Mouse (Mus musculus) kidney, embryonic 14.5 days (tissue): ENCODE data around the gene Ndufs3. TPM values are rescaled to one million over a fixed set of nuclear protein-coding genes. Genes with fewer than 3 reads are reported as not detected.
A peak's percentile ranks its signal among the peaks of the same experiment; 100 is the strongest.
"Not testable (repeated sequence)": the region's sequence is repeated elsewhere in the genome, so short reads cannot be mapped to it uniquely, and the experiment has no call there.

ENCODE experiments used
- ATAC-seq: fragments of 200-750 bp; cut with Nextera tagmentation; 2 replicates; pipeline ENCODE4 v1.8.0; 2017; ENCODE audit warnings: moderate number of reproducible peaks, mild to moderate bottlenecking, moderate TSS enrichment, moderate library complexity; ENCODE audit not compliant: low FRiP score, low TSS enrichment
- H3K27ac ChIP-seq: fragments of 300-500 bp; sonication (generic); 2 replicates; pipeline ENCODE4 v1.5.1; 2014; ENCODE audit warnings: low read depth, mild to moderate bottlenecking, low read length, moderate library complexity, mixed read lengths
- H3K27me3 ChIP-seq: fragments of 300-500 bp; sonication (generic); 2 replicates; pipeline ENCODE4 v1.6.1; 2014; ENCODE audit warnings: mild to moderate bottlenecking, low read length; ENCODE audit not compliant: control insufficient read depth, insufficient read depth
- H3K36me3 ChIP-seq: fragments of 300-500 bp; sonication (generic); 2 replicates; pipeline ENCODE4 v1.6.1; 2014; ENCODE audit warnings: low read length, mixed read lengths; ENCODE audit not compliant: control insufficient read depth, insufficient read depth
- H3K4me1 ChIP-seq: fragments of 300-500 bp; sonication (generic); 2 replicates; pipeline ENCODE4 v1.6.1; 2014; ENCODE audit warnings: low read length, mixed read lengths; ENCODE audit not compliant: control insufficient read depth, insufficient read depth
- H3K4me2 ChIP-seq: fragments of 300-500 bp; sonication (generic); replicated peaks from 2 replicates; pipeline ENCODE4 v1.6.1; 2014; ENCODE audit warnings: low read depth, mild to moderate bottlenecking, low read length
- H3K4me3 ChIP-seq: fragments of 300-500 bp; sonication (generic); 2 replicates; pipeline ENCODE4 v1.5.1; 2014; ENCODE audit warnings: mild to moderate bottlenecking, low read length
- H3K9ac ChIP-seq: fragments of 300-500 bp; sonication (generic); 2 replicates; pipeline ENCODE4 v1.6.1; 2014; ENCODE audit warnings: low read depth, mild to moderate bottlenecking, low read length, moderate library complexity
- H3K9me3 ChIP-seq: fragments of 300-500 bp; sonication (generic); 2 replicates; pipeline ENCODE4 v1.6.1; 2016; ENCODE audit warnings: low read length; ENCODE audit not compliant: control insufficient read depth
- WGBS: fragments of 180-500 bp; shearing (Covaris S2); extraction: QIAGEN DNeasy Blood & Tissue Kit; methylation state at CpG from one replicate; pipeline ENCODE4 v1.1.7; 2014; 5-methylcytosine and 5-hydroxymethylcytosine counted together
- polyA plus RNA-seq: library from polyadenylated mRNA; unstranded; fragments of >200 nt; fragmentation: Nextera tagmentation; extraction: Ambion mirVana; gene quantifications from 2 replicates; pipeline ENCODE4 v1.2.1, GENCODE M21; 2014

Gene Ndufs3
- polyA plus RNA-seq, 1 experiment from 2014 or later = 233 TPM

DNA sequence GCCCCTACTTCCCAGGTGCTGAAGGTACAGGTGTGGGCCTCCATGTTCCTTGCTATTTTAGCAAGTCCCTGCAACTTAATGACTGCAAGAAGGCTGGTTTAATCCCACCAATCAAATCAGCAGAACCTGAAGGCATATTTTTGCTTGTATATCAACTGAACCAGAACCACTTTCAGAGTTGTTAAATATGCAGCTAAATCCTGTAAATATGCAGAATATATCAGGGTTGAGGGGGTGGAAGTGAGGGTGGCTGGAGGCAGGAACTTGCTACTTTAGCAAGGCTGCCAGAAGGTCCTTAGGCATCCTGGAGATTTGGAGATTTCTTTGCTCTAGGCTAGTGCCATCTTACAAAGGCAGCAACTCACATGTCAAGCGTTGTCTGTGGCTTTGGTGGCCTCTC, 10.9 kb upstream of the Ndufs3 start:
- no peak for ATAC-seq
- 0 out of 2 replicates have a peak overlapping the region, but pooled peaks have one; percentile 87 for H3K4me2 ChIP-seq

DNA sequence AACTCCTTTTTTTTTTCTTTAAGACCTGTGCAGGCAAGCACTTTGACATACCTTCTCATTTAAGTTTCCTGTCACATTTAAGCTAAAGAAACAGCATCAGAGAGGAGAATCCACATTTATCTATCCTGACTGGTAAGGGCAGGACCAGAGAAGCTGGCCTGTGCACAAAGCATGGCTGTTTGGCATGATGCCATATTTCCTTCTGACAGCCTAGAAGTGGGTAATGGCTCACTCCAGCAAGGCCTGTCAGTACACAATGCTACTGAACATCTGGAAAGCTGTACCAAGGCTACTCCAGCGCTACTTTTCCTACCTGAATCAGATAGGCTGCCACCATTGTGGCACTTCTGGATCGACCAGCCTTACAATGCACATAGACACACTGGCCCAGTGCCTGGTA, 9.0 kb upstream of the Ndufs3 start:
- no peaks in the 10 kb centered on the region for H3K27me3 ChIP-seq
- 83% methylated on average over 2 of the region's 2 CpGs for WGBS
- peaks cover 53% of the 10 kb centered on the region for H3K36me3 ChIP-seq

More for the DNA sequence above, 10.9 kb upstream of the Ndufs3 start:
- H3K4me1 ChIP-seq = peaks cover 15% of the 10 kb centered on the region
- no peaks in the 10 kb centered on the region for H3K27me3 ChIP-seq
- 77% methylated on average over 1 of the region's 1 CpGs for WGBS
- H3K4me3 ChIP-seq = no peak overlapping the region; the same call in 1 of the 2 replicates
- no peak overlapping the region for H3K27ac ChIP-seq
- peak overlapping the region; percentile 23; the same call in 1 of the 2 replicates for H3K9ac ChIP-seq
- no peaks in the 10 kb centered on the region for H3K9me3 ChIP-seq
- peaks cover 35% of the 10 kb centered on the region for H3K36me3 ChIP-seq

DNA sequence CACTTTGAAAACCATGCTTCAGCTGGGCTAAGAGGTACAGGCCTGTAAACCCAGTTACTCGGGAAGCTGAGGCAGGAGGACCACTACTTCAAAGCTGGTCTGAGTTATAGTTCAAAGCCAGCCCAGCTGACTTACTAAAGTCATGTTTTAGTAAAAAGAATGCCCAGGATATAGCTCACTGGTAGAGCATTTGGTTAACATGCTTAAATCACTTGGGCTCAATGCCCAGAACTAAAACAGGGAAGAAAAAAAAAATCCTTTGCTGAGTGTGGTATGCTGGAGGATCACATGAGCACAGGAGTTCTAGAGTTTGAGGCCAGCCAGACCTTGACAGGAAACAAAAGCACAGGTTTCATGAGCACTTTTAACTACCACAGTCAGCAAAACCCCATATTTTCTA, 7.0 kb upstream of the Ndufs3 start:
- H3K9me3 ChIP-seq = no peaks in the 10 kb centered on the region
- no peak overlapping the region for H3K27ac ChIP-seq
- 83% methylated on average over 1 of the region's 1 CpGs for WGBS
- H3K36me3 ChIP-seq = peaks cover 72% of the 10 kb centered on the region
- no peak overlapping the region for H3K9ac ChIP-seq
- no peak overlapping the region for H3K4me3 ChIP-seq
- ATAC-seq = no peak
- no peaks in the 10 kb centered on the region for H3K27me3 ChIP-seq
- no peak overlapping the region for H3K4me2 ChIP-seq
- H3K4me1 ChIP-seq = peaks cover 12% of the 10 kb centered on the region

More for the DNA sequence above, 9.0 kb upstream of the Ndufs3 start:
- Histone ChIP-seq H3K9me3 (no peaks in the 10 kb centered on the region), H3K27ac (no peak overlapping the region), H3K9ac (no peak overlapping the region), H3K4me1 (peaks cover 15% of the 10 kb centered on the region), H3K4me3 (no peak overlapping the region), H3K4me2 (no peak overlapping the region)
- ATAC-seq = no peak

DNA sequence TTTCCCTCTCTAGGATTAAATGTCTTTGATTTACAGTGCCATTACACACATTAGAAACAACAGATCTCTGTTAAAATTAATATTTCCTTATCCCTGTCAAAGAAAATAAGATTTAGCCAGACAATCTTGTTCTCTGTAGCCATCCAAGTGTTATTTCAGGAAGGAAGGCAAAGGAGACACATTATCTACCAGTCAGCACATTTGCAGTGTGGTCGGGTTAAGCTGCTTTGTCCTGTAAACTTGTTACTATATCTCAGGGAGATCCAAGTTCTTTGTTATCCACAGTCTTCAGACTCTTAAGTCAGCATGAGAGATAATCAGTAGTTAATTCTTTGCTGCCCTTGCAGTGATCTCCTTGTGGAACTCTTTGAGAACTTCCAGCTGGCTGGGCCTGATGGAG, 6.2 kb upstream of the Ndufs3 start:
- Histone ChIP-seq H3K9ac (no peak overlapping the region), H3K36me3 (peaks cover 78% of the 10 kb centered on the region), H3K27ac (no peak overlapping the region), H3K9me3 (no peaks in the 10 kb centered on the region), H3K4me1 (peaks cover 8% of the 10 kb centered on the region), H3K4me3 (no peak overlapping the region), H3K27me3 (no peaks in the 10 kb centered on the region), H3K4me2 (no peak overlapping the region)
- no peak for ATAC-seq
- 82% methylated on average over 1 of the region's 1 CpGs for WGBS

DNA sequence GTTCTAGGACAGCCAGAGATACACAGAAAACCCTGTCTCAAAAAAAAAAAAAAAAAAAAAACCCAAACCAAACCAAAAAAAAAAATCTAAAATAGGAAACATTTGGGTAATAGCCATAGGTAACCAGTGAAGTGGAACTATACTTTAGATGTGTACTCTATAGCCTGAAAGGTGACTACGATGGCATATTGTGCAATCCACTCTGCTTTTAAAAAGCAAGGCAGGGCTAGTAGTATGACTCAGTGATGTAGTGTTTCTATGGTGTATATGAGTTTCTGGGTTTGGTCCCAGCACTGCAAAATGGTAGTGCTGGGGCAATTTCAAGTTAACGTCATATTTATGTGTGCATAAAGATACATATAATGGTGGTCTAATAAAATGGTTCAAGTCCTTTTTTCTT, 2.1 kb upstream of the Ndufs3 start:
- WGBS = 100% methylated on average over 2 of the region's 2 CpGs
- ATAC-seq = no peak
- Histone ChIP-seq H3K4me1 (peaks cover 13% of the 10 kb centered on the region; the same call in 1 of the 2 replicates), H3K4me2 (no peak overlapping the region), H3K27me3 (no peaks in the 10 kb centered on the region), H3K9ac (no peak overlapping the region), H3K27ac (no peak overlapping the region), H3K36me3 (peaks cover 67% of the 10 kb centered on the region), H3K4me3 (no peak overlapping the region), H3K9me3 (no peaks in the 10 kb centered on the region)

DNA sequence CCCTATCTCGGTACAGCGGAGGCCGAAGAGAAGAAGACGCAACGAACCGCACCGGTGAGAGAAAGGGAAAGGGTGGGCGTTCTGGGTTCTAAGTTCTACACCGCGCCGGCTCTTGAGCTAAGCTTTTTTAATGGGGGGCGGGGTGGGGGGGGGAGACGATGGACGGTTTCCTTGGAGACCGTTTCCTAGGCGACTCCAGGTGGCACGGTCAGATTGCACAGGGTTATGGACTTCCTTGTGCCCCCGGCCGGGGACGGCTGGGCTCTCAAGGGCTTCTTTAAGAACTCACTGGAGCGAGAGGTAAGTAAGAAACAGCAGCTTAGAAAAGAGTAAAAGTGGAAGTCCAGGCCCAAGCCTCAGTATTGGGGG, 213 bp upstream of the Ndufs3 start:
- no peaks in the 10 kb centered on the region for H3K27me3 ChIP-seq
- H3K4me1 ChIP-seq = peaks cover 13% of the 10 kb centered on the region; the same call in 1 of the 2 replicates
- peak overlapping the region; percentile 56 for H3K4me2 ChIP-seq
- H3K4me3 ChIP-seq = peak overlapping the region; percentile 74
- peak overlapping the region; percentile 75 for H3K27ac ChIP-seq
- under 1% methylated on average over 21 of the region's 21 CpGs for WGBS
- ATAC-seq = peak; percentile 81
- peaks cover 62% of the 10 kb centered on the region for H3K36me3 ChIP-seq
- H3K9me3 ChIP-seq = no peaks in the 10 kb centered on the region
- H3K9ac ChIP-seq = peak overlapping the region; percentile 89

DNA sequence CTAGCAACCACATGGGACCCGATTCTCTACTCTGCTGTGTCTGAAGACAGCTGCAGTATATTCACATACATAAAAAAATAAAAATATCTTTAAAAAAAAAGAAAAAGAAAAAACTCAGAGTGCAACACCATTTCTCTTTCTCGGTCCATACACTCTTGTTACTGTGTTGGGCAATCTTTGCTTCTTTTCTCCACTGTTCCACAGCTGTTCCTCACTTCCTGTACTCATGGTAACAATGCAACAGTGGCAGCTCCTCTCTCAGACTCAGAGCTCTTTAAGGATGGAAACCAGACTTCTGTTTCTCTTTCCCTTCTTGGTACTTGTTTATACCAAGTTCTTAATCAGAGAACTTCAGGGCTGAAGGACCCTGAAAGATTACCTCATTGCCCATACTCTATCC, 1.2 kb downstream of the Ndufs3 start:
- H3K4me3 ChIP-seq = peak overlapping the region; percentile 74
- peak overlapping the region; percentile 53 for H3K4me2 ChIP-seq
- WGBS = 91% methylated on average over 2 of the region's 2 CpGs
- peaks cover 57% of the 10 kb centered on the region for H3K36me3 ChIP-seq
- no peak for ATAC-seq
- H3K4me1 ChIP-seq = peaks cover 13% of the 10 kb centered on the region; the same call in 1 of the 2 replicates
- H3K27me3 ChIP-seq = no peaks in the 10 kb centered on the region
- no peaks in the 10 kb centered on the region for H3K9me3 ChIP-seq
- peak overlapping the region; percentile 89; the same call in 1 of the 2 replicates for H3K9ac ChIP-seq
- H3K27ac ChIP-seq = no peak overlapping the region

DNA sequence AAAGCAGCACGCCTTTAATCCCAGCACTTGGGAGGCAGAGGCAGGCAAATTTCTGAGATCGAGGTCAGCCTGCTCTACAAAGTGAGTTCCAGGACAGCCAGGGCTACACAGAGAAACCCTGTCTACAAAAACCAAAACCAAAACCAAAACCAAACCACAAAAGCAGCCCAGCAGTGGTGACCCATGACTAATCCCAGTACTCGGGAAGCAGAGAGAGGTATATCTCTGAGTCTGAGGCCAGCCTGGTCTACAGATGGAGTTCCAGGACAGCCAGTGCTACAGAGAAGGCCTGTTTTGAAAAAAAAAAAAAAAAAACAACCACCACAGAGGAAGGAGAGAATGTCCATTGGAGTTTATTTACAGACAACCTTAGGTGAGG, 10.3 kb downstream of the Ndufs3 start:
- 91% methylated on average over 3 of the region's 3 CpGs for WGBS
- H3K9me3 ChIP-seq, H3K27ac ChIP-seq, H3K4me1 ChIP-seq, ATAC-seq, H3K9ac ChIP-seq, H3K27me3 ChIP-seq, H3K4me3 ChIP-seq, H3K4me2 ChIP-seq: not testable (repeated sequence)
- H3K36me3 ChIP-seq = peaks cover 58% of the 10 kb centered on the region

DNA sequence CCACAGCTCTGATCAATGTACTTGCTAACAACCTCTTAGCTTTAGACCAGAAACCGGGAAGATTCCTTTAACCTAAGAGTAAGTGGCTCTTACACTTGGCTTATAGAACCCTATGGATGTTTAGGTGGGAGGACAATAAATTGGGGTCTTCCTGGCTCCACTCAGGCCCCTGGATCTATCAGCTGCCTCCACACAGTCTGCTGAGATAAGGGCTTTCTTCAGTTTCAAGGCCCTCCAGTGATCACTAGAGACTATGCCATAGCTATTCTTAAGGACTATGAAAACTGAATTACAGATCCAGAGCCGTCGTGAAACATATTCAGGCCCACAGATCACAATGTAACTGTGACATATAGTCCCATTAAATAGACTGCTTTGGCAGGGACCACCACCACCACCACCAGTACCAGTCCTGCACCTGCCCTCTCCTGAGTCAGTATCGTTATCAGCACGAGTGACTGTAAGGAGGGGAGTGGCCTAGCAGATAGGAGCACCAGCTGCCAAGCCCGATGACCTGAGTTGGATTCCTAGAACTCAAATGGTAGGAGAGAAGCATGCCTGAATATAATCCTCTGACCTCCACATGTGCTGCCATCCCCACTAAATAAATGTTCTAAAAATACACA, 10.8 kb downstream of the Ndufs3 start:
- H3K36me3 ChIP-seq = peaks cover 54% of the 10 kb centered on the region
- no peaks in the 10 kb centered on the region for H3K4me1 ChIP-seq
- no peak overlapping the region for H3K27ac ChIP-seq
- H3K27me3 ChIP-seq = peaks cover 6% of the 10 kb centered on the region
- 92% methylated on average over 6 of the region's 6 CpGs for WGBS
- no peak overlapping the region for H3K4me2 ChIP-seq
- no peaks in the 10 kb centered on the region for H3K9me3 ChIP-seq
- no peak overlapping the region for H3K4me3 ChIP-seq
- no peak overlapping the region for H3K9ac ChIP-seq
- no peak for ATAC-seq
